Mouse (Mus musculus): ENCODE results near the gene Nid1.
"Not testable (repeated sequence)": the region's sequence is repeated elsewhere in the genome, so short reads cannot be mapped to it uniquely, and the experiment has no call there.

Gene Nid1

DNA sequence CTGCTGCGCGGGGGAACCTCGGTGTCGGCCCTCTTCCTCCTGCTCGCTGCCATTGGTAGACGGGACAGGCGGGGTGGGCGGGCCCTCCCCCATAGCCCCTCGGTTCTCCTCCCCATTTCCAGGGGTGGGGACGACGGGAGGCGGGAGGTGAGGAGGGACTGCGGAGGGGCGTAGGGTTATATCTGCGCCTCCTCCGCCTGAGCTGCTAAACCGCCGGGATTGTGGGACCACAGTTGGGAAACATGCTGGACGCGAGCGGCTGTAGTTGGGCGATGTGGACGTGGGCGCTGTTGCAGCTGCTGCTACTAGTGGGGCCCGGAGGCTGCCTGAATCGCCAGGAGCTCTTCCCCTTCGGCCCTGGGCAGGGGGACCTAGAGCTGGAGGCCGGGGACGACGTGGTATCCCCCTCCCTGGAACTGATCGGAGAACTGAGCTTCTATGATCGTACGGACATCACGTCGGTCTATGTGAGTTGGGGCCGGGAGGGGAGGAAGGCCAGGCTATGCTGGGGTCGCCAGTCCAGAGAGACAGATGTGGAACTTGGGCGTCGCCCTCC lies at the start of gene Nid1:
Gene Nid1 (plus strand): TSS at position 92 of the 556 bp plus-strand sequence.
- not testable (repeated sequence) for DNase-seq

GRCm38 (mm10) chr13:13393228-13394095 lies 43.9 kb upstream of the Nid1 start, which contains the start of gene Gpr137b:
Gene Gpr137b, minus strand, starts transcription at chr13:13394014.
- DNase-seq, result peak; percentile 40

DNA sequence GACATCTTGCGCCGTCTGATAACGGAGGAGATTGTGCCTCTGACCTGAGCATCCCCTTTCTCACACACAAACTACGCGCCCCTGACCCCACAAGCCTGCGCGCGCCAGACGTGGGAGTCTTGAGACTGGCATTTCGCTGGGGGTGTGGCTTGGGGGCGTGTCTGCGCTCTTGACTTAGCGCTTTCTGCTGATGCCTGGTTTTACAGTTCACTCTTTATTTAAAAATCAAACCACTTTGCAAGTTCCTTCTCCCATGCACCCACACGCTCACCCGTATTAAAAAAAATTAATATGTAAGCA lies 43.3 kb upstream of the Nid1 start:
- not testable (repeated sequence) for DNase-seq

- DNase-seq, result not testable (repeated sequence)
These were observed 36.5 kb upstream of the Nid1 start for GRCm38 (mm10) chr13:13400851-13401250.

- not testable (repeated sequence) for DNase-seq
These were observed 34.5 kb upstream of the Nid1 start for GRCm38 (mm10) chr13:13402818-13403217.

DNA sequence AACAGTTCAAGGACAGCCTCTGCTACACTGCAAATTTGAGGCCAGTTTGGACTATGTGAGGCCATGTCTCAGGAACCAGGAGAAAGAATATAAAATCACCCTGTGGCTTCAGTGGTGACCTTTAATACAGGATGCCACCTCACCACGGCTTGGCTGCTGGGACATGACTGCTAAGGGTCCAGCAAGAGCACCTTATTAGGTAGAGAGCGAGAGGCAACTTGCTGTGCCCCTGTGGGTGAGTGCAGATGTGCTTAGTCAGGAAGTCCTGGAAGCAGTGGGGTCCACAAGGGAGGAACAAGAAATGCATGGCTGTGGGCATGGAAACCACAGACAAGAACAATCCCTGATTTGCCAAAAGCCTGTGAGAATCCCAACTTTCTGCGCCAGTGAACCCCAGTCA lies 34.0 kb upstream of the Nid1 start:
- DNase-seq, result not testable (repeated sequence)

DNA sequence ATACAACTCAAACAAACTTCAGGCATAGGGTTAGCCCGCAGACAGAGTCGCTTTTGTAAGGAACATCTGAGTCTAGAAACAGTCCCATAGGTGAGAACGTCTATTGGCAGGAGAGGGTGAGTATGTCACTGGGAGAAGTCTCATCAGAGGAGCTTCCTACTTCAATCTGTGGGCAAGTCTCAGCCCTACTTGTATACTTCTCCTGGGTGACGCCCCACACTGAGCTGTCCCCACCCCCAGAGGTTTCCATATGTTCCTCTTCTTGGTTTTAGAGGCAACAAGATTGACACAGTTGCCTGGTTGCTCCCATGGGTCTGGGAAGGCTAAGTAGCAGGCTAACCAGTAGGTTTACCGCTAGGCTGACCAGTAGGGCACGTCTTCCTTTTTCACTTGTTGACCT lies 33.5 kb upstream of the Nid1 start:
- not testable (repeated sequence) for DNase-seq

- not testable (repeated sequence) for DNase-seq
These were observed 32.7 kb upstream of the Nid1 start for GRCm38 (mm10) chr13:13404517-13405155.

GRCm38 (mm10) chr13:13405511-13405910 lies 31.8 kb upstream of the Nid1 start:
- DNase-seq, result not testable (repeated sequence)

DNA sequence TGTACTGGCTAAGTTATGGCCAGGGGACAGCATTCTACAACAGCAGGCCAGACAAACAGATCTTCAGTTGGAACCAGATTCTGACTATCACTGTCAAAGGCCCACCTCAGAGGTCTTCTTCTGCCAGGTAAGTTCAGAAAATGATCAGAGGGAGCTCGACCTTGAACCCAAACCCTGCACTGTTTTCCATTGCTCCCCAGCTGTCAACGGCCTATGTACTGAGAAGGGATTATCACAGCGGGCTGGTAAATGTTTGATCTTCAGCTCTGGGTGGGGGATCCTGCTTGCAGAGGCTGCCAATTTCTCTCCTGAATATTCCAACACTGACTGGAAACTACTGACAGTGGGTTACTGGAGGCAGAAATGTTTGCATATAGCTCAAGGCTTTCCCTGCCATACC lies 23.1 kb upstream of the Nid1 start:
- no peak for DNase-seq

DNA sequence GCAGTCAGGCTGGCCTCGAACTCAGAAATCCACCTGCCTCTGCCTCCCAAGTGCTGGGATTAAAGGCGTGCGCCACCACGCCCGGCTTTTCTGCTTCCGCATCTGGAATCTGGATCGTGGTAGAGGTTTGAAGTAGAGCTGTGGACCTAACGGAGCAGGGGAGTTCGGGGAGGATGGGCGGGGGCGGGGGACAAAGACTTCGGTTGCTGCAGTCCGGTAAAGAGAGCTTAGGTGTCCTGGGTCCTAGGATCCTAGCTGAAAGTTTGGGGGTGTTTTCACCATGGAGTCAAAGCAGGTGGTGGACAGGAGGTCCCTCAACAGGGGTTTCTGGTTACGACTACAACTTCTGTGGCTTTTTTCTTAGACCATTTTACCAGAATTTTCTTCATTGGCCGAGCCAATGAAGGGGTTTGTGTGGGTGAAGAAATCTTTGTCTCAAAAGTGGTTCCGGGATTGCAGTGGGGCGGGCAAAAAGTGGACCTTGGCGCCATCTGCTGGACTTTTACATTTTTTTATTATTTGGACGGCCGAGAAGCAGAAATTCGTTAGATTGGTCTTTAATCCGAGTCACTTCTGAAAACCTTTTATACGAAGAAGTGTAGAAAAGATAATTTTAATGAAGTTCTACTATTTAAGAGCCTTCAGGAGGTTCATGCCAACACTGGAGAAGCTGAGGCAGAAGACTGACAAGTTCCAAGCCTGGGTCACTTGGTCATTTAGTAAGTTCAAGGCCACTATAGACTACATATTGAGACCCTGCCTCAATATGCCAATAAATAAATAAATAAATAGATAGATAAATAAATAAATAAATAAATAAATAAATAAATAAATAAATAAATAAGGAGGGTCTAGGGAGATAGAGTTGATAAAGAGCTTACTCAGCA lies 22.0 kb upstream of the Nid1 start:
- DNase-seq, result peak; percentile 28

GRCm38 (mm10) chr13:13416007-13416337 lies 21.4 kb upstream of the Nid1 start:
- not testable (repeated sequence) for DNase-seq

DNA sequence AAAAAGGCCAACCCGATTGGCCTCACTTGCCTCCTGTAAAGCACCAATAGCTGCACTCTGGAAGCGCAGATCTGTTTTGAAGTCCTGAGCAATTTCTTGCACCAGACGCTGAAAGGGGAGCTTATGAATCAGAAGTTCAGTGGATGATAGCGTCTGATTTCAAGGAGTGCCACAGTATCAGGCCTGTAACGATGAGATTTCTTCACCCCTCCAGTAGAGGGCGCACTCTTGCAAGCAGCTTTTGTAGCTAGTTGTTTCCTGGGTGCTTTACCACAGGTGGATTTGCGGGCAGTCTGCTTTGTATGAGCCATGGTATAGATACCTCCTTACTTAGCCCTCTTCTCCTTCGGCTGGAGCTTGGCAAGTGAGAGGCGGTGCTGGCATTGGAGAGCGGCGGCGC lies 18.5 kb upstream of the Nid1 start:
- not testable (repeated sequence) for DNase-seq

- DNase-seq, result not testable (repeated sequence)
These were observed 14.1 kb upstream of the Nid1 start for GRCm38 (mm10) chr13:13423301-13423700.

- not testable (repeated sequence) for DNase-seq
These were observed 1.2 kb upstream of the Nid1 start for GRCm38 (mm10) chr13:13436161-13436560.

DNA sequence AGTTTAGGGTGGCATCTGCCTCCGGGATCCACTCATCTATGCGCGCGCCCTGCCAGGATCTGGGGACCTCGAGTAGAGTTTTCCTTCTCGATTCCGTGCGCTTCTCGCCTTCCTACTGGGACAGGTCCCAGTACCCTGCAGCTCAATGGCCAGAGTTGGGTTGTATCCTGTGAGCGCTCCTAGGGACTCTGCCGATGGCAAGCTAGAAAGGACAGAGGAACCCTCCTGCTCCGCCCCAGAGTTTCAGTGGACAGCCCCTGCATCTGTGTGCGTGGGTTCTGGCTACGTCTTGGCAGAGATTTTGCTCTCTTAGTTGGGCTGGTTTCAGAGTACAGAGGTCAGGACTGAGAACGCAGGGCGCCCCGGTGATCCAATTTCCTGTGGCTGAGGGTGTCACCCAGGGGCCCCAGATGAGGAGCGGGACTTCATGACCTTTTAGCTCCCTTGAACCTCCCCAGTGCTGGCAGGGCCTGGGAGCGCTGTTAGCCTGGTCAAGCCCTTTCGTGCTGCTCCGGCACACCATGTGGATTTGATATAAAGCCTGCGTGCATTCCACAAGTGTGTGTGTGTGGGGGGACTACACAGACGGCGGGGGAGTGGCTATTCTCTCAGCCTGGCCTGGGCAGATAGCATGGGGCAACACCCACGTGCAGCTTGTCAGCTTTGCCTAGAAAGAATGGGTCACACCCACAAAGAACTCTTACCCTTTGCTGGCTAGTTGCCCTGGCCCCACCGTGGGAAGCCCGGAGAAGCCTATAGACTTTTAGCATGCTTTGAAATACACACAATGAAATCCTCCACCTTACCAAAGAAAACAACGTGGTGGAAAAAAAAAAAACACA lies 982 bp downstream of the Nid1 start:
- not testable (repeated sequence) for DNase-seq

DNA sequence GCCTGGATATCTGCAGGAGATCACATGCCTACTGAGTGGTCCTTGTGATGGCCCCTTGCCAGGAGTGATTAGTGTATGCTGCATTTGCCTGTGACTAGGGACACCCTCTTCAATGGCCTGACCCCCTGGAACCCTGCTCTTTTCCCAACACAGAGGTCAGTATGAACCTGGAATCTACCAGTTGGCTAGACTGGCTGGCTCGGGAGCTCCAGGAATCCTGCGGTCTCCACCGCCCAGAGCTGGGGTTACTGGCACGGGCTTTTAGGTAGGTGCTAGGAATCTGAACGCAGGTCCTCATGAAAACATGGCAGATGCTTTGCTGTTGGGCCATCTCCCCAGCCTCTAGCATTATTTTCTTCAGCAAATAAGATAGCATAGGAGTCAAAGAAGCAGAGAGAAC lies 8.2 kb downstream of the Nid1 start:
- DNase-seq, result not testable (repeated sequence)

GRCm38 (mm10) chr13:13446711-13447443 lies 9.5 kb downstream of the Nid1 start:
- DNase-seq, result not testable (repeated sequence)

- peak; percentile 8 for DNase-seq
These were observed 12.6 kb downstream of the Nid1 start for GRCm38 (mm10) chr13:13449981-13450380.

DNA sequence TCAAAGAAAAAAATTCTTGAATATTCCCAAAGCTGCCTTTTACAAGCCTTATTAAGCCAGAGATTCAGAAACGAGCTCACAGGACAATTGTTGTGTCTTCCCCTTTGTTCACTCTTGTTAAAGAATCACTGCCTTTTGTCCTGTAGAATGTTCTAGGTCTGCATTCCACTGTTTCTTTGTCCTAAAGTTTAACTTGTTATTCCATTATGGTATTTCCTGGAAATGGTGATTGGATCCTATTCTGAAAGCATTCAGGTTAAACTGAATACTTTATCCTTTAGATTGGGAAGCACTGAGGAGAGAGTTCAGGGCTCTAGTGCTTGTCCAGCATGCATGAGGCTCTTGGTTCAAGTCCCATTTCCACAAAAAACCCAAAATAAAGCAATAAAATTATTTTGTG lies 13.6 kb downstream of the Nid1 start:
- not testable (repeated sequence) for DNase-seq

- DNase-seq, result not testable (repeated sequence)
These were observed 16.0 kb downstream of the Nid1 start for GRCm38 (mm10) chr13:13453332-13453731.
